Mouse (Mus musculus) heart, postnatal 4 days (tissue): ENCODE data around the gene Syndig1. TPM values are rescaled to one million over a fixed set of nuclear protein-coding genes. Genes with fewer than 3 reads are reported as not detected.

Experiments
- DNase-seq: peaks from one replicate; pipeline ENCODE4 v3.0.0; 2021
- total RNA-seq, 2 experiments: library from RNA; stranded (reverse); gene quantifications; 2 replicates each; pipeline ENCODE4 v1.2.3; 2021

Gene Syndig1
- total RNA-seq, 2 experiments from 2014 or later: 0.54 to 0.55 TPM

DNA sequence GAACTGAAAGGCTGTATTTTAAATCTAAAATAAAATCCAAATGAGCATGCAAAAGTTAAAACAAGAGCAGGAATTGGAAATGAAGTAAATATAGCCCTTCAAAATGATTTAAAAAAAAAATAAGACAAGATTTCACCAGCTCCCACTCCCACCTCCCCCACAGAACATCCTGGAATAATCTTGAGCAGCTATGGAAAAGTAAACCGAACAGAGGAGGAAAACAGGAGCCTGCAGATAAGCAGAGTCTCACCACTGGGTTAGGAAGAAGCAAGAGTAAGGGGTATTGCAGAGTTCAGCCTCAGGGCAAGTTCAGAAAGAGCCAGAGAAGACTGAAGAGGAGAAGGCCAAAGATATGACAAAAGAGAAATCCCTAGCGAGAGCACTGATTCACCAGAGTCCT, 48.9 kb downstream of the Syndig1 start:
- DNase-seq: no peak

DNA sequence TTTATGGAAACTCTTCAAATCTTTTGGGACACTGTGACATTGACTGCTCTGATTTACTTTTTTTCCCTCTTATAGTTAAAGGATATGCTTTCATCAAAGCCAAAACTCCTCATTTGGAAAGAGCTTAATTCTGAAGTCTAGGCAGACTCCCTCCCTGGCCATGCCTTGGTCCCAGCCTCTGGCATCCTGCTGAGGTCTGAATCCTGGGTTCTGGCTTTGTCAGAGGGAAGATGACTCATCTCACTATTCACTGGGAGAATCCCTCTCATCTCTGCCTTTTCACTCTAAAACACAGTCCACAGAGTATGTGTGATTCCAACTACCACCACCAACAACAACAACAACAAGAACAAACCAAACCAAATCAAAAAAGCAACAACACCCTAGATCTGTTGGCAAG, 58.6 kb downstream of the Syndig1 start:
- no peak for DNase-seq

DNA sequence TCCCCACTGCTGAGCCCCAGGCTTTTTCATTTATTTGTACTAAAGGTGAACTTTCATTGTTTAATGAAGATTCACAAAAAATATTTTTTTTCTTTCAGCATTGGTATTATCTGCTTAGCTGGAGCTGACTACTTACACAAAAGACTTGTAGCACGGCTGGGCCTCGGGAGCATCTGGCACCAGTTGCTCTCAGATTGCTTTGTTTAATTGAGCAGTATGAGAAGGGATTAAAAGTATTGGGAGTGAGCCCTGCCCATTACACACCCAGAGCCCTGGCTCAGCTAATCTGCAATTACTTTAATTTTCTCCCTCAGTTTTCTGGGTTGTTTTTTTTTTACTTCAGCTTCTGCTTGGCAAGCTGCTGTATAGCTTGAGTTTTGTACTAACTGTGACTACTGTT, 62.6 kb downstream of the Syndig1 start:
- DNase-seq: no peak

DNA sequence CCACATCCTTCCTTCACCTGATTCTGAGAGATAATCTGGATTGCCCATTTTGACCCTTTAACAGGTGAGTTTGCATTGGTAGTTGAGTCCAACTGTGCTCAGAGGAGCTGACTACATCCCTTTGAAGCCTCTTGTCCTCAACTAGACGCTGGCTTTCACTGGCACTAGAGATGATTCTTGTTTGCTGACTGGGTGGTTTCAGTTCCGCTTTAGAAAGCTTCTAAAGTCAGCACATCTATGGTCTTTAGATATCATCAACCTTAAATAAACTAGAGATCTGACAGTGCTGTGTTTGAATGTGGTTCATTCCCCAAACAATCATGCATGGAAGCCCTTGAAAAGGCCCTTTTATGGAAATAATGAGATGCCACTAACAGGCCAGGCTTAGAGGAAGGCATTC, 67.3 kb downstream of the Syndig1 start:
- no peak for DNase-seq

DNA sequence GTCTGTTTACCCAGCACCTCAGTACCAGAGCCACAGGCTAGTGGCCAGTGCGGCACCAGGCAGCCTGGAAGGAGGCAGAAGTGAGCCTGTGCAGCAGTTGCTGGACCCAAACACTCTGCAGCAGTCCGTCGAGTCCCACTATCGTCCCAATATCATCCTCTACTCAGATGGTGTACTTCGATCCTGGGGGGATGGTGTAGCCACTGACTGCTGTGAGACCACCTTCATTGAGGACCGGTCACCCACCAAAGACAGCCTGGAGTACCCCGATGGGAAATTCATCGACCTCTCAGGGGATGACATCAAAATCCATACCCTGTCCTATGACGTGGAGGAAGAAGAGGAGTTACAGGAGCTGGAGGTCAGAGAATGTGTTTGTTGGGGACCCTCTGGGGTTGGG, 70.6 kb downstream of the Syndig1 start:
- no peak for DNase-seq

DNA sequence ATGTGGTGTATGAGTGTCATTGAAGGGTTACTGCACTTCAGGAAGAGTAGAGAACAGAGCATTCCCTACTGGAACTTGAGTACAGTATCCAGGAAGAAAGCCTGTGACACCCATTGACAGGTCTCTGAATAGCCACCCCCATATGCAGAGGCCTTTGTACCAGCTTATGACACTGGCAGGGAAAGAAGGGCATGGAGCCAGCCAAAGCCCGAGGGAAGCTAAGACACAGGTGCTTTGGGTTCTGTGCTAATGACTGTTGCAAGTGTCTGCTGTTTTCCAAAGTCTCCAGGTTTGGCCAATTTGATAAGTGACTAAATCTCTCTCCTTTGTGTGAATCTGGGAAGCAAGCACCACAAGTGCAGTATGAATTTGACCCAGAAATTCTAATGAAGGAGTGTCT, 71.6 kb downstream of the Syndig1 start:
- no peak for DNase-seq

DNA sequence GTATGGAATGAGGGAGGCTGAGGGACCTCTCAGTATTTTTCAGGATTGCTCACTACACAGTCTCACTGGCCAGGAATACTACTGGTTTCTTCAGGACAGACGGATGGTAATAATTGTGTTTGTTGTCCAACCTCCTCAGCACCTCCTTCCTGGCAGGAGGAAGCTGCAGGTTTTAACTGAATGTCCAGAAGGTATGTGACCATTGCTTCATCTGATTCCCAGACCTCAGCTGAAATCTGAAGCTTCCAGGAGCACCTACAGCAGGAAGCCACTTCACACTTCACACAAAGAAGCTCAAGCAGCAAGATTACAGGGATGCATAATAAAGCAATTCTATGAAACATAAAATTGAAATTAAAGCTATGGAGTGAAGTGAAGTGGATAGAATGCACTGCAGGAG, 75.4 kb downstream of the Syndig1 start:
- DNase-seq: no peak

DNA sequence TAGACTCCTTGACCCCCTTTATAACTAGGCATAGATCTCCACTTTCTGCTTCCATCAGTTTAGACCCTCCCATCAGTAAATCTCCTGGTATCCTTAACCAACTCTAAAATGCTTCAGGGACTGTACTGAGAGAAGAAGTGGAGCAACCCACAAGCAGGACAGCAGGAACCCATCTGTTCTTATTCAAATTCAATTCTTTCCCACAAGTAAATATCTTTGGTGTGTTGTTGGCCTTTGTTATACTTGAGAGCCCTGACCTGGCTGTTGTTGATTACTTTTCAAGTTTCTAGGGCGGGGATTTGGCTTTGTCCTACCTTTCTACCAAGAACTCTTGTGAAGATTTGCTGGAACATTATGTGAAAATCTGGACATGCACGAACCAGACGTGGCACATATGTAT, 77.7 kb downstream of the Syndig1 start:
- no peak for DNase-seq

DNA sequence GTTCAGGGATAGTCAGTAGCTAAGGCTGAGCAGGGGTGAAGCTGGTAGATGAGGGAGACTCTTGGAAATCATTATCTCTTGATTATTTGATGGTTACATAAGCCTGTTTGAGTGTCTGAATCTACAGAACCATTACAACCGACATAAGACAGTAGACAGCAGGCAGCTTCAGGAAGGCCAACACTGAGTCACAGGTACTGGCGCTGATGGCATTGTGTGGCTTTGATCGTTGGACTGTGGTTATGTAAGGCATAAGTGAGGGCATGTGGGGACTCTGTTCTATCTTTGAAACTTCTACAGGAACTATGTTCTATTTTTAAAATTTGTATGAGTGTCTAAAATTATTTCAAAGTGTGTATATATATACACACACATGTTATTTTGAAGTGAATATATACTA, 88.2 kb downstream of the Syndig1 start:
- no peak for DNase-seq

DNA sequence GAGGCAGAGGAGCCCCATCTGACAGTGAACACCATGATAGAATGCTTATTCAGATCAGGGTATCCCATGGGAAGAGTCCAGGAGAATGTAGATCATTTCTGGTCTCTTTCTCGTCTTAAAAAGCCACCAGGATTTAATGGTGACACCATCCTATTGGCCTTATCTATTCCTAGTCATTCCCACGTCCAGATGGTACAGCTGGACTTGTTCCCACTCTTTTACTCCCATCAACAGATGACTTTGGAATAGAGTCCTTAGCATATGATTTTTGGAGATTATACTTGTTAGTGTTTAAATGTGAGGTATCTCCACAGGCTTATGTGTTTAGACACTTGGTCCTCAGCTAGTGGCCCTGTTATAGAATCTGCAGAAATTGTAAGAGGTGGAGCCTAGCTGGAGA, 94.5 kb downstream of the Syndig1 start:
- no peak for DNase-seq

DNA sequence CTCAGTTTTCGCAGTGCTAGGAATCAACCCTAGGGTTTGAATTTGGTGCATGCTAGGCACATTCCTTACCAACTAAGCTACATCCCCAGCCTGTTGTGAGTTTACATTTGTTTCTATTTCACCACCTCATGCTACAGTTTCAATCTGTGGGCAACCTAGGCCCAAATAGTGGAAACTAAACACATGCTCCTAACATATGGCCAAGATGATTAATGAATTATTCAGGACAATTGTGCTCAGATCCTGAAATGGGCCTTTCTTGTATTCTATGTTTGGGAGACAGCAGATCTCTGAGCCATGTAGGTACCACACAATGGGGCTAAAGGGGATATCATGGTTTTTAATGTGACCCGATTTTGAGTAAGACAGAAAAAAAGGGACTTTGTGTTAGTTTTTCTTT, 96.9 kb downstream of the Syndig1 start:
- DNase-seq: no peak

DNA sequence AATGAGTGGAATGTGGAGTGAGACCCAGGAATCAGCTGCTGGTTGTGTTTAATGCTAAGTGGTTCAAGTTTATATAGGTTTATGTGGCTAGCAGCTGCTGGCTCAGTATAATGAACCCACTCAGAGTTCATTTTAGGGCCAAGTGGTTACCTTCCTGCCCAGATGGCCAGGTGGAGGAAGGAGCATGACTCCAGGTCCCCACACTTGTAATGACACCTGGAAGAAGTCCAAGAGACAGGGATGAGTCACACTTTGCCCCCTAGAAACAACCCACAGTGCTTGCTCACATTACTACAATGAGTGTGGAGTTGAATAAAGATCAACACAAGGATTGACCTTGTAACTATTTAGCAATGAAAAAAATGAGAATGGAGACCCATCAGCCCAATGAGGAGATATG, 98.0 kb downstream of the Syndig1 start:
- no peak for DNase-seq

DNA sequence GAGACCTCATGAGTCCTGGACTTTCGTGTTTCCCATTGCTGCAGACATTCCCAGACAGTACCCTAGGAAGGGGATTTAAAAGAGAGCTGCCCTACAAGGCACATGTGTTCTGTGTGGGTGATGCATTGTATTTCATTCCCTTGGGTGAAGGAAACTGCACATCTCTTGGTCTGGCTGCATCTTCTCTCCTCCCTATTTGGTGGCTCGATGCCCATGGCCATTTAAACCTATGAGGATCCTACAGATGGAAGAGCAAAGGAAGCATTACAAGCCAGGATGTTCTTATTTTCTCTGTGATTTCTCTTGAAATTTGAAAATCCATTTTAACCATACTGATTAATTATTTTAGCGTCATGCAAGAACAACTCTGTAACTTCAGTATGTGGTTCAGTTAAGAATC, 98.5 kb downstream of the Syndig1 start:
- DNase-seq: no peak

DNA sequence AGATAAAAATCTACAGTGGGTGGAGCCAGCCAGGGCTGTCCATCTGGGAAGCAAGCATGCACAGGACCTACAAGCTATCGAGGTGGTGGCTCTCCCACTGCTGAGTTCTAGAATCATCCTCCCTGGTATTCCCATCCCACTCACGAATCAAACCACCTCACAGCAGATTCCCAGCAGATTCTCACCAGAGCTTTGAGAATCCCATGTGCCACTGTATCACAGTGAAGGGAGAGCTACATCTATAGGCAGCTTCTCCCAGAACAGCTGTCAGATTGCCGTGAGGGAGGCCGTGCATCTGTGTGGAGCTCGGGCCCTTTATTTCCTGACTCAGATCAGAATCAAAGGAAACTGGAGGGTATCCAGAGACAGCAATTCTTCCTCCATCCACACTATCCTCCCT, 101.0 kb downstream of the Syndig1 start:
- no peak for DNase-seq

DNA sequence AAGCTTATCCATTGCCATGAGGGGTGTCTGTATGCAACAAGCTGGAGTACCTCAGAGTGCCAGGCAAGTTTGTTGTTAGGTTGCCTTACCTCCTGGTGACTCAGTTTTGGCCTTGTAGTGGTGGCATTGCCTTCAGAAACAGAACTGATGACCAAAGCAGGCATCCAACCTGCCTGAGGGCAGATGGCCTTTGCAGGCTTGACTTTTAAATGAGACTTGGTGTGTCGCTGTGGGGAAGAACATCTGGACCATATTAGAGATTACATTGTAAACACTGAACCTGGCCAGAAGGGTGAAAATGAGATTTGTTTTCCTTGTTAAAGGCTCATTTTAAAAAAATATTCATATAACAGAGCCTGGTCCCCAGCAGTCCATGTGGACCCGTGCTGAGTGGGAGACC, 102.1 kb downstream of the Syndig1 start:
- no peak for DNase-seq

DNA sequence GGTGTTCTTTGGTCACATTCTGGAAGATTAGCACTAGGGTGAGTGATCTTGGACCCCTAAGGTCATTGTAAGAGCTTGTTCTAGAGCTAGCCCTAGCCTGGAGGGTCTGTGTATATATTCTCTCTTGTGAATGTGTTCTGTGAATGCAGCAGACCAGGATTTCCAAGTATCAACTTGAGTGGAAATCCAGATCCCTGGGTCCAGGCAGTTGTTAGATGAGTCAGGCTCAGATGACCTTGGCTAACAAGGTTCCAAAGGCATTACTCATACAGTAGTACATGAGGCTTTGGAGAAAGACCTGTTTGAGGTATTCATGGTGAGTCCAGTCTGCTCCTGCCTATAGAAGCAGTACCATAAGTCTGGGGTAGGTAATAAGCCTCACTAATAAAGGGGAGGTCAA, 103.1 kb downstream of the Syndig1 start:
- no peak for DNase-seq

DNA sequence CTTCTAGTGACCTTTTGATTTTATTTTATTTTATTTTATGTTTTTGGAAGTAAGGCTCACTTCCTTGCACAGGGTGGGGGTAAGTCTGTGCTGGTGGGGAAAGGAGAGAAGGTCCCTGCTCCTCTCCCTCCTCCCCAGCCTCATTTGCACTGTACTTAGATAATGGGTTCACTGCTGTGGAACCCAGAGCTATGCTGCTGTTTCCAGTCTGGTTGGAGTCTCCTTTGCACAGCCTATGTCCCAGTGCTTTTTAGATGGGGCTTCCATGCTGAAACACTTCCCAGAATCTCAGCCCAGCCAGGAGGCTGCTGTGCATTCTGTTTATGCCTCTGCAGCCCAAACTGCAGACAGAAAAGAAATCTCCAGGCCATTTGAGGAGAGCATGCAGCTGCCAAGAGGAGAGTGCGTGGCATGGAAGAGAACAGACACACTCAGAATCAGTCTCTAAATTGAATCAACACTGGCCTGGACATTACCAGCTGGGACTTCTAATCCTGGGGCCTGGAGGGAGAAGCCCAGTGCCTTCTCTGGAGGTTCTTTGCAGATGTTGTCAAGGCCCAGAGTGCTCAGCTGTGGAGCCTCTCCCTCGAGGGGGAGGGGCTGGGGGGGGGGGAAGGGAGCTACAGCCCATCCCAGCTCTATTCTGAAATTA, 104.4 kb downstream of the Syndig1 start:
- peak; percentile 4 for DNase-seq

DNA sequence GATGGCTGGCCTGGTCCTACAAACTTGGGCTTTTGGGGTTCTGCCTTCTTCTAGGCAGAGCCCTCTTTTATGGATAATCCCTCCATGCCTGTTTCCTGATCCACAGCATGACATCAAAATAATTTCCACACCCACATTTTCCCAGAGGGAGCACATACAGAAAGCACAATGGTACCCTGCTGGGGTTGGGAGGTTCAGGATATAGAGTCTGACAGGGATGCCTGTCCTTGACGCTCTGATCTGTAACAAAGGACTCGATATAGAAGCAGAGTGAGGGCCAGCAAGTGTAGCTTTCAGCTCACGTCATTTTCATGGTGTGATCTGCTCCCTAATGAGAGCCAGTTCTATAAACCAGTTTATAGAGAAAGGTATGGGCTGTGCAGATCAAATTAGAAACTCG, 105.1 kb downstream of the Syndig1 start:
- DNase-seq: no peak

DNA sequence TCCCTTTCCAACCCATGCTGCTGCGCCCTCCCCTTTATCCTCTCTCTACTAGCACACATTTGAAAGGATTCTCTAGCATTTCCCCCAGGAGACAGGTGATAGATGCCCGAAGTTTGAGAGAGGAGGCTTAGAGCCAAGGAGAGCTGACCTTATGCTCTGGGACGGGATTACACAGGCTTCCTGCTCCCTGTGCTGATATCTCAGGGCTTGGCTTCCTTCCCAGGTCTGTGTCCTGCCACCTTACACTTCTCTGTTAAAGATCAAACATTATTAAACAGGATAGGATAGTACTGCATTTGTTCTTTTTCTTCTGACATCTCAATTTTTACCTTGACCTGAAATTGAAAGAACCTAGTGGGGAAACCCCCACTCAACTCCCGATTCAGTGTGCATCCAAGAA, 109.8 kb downstream of the Syndig1 start:
- no peak for DNase-seq

DNA sequence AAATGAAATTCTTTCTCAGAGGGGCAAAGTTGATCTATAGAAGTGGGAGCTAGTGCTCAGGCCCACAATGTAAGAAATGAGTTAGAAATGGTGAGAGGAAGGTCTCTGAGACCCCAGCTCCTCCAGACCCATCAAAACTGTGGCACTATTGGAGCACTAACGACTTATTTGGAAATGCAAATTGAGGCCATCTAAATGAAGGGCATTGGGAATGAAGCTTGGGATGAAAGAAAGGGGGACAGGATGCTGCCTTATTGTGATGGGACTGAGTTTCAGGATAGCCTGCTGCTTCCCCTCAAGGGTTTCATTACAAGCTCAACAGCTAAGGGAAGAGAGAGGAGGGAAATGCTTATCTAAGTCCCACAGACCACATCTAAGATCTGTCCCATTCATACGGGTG, 110.6 kb downstream of the Syndig1 start:
- DNase-seq: no peak

DNA sequence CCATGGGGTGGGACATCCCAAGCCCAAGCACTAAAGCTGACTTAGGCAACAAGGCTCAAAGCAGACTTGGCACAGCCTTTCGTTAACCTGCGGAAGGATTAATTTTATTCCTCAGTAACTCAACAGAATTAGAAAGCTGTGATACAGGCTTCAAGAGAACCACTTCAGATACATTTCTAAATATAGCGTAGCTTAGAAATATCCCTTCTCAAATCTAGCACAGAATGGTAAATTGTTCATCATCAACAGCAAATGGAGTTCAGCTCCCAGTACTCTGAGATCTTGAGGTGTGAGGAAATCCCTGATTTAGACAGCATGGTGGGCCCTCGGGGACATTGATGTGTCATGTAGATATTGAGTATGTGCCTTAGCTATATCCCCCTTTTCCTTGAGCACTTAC, 121.6 kb downstream of the Syndig1 start:
- DNase-seq: no peak

DNA sequence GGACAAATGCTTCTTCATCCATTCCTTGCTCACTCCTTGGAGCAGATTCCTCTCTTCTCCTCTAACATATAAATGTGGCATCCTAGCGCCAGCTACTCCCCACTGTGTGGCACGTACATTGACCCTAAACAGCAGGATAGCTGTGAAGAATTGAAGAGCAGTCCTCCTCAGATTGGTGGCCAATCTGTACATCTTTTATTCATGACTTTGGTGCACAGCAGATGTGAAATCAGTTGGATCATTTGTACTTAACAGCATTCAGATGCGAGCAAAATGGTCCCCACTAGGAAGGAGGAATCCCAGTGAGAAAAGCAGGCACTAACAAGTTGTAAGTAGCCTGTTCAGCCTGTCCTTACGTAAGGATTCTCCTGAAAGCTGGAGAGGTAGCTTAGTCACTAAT, 142.0 kb downstream of the Syndig1 start:
- no peak for DNase-seq

DNA sequence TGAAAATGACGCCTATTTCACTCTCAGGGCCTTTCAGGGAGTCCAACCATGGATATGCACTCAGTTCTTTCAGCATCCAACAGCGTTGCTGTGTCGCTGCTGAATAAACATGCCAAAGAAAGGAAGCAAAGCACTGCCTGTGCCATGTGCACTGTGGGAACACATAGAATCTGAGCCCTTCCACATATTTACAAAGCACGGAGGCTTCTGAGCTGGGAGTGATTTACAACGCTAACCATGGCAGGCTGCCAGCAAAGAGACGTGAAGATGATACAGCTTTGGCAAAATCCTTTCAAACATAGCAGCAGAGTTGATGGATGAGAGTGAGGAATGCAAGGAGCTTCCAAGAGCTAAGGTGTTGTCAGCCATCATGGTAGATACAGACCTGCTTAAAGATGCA, 144.6 kb downstream of the Syndig1 start:
- DNase-seq: peak; percentile 26

DNA sequence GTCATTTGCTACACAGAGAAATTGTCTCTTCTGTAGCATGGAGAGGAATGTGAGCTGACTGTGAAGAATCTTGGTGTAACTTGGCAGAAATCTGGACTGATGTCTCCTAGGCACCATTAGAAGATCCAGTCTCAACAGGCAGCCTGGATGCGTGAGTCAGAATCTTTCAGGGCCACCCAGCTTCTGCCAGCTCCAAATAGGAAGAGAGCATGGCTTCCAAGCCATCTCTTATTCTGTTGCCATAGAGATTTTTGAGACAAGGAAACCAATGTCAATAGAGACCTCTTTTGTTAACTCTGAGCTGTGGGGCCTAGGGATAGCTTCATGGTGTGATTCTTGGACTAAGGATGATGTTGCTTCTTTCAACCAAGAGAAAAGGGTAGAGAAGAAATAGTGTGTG, 151.4 kb downstream of the Syndig1 start:
- DNase-seq: no peak

DNA sequence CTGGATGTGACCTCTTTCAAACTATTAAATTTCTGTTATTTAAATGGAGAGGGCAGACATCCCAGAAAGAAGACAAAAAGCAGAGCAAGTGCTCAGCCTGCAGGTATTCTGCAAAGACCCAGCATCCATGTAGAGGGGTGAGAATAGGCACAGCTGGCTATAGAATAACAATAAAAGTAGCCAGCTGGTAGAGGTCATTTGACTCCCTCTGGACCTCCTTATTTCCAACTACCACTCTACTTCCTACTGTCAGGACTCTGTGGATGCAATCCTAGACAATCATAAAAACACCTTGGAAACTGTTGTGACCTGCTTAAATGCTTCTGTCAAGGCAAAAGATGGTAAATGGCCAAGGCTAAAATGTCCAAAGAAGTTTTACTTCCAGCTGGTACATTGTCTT, 153.5 kb downstream of the Syndig1 start:
- no peak for DNase-seq
